Mouse (Mus musculus): ENCODE data around the gene Osbpl3. TPM values are rescaled to one million over a fixed set of nuclear protein-coding genes. Genes with fewer than 3 reads are reported as not detected.

Gene Osbpl3
- total RNA-seq, 2 experiments from 2014 or later: 5.0 to 5.8 TPM

DNA sequence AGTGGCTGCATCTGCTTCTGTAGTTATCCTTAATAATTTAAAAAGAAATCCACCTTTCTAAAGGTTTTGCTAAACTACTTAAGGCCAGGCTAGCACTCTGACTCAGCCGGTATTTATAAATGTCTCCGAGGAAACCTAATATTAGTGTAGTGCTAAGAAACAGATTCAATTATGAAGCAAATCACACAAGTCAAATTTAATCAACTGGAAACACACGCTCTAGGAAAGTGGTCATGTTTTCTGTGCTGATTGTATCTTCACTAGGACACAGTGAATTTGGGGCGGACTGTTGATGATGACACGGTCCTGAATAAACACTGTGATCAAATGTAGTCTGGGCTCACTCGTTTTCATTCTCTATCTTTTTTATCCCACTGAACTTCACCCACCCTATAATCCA, 40.6 kb downstream of the Osbpl3 start:
- intact Hi-C loops (cut with DNase I; ENCODE audit: low total_unique reads): no loop called here

GRCm38 (mm10) chr6:50414547-50414946, 41.5 kb downstream of the Osbpl3 start:
- intact Hi-C loops (cut with DNase I; ENCODE audit: low total_unique reads): no loop called here
- DNase-seq: no peak

More for the DNA sequence above, 40.6 kb downstream of the Osbpl3 start:
- DNase-seq: no peak

- no peak for DNase-seq
- intact Hi-C loops (cut with DNase I; ENCODE audit: low total_unique reads): no loop called here
These were observed 42.6 kb downstream of the Osbpl3 start for GRCm38 (mm10) chr6:50413381-50413780.

DNA sequence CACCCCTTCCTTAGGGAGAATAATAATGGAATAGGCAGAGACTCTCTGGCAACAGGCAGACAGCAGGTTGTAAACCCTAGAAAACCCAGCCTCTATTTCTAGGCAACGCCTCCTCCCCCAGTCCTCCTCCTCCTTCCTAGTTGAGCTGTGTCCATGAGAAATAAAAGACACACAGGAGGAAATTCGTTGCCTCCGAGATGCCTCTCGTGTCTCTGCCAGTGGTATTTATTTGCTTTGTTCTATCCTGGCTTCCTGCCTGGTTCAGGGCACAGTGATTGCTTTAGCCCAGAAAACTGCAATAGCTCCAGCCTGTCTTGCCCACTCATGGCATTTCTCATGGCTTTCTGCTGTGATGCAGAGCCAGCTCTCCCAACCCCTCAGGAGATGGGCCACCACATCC, 43.8 kb downstream of the Osbpl3 start:
- DNase-seq: no peak
- intact Hi-C loops (cut with DNase I; ENCODE audit: low total_unique reads): no loop called here

DNA sequence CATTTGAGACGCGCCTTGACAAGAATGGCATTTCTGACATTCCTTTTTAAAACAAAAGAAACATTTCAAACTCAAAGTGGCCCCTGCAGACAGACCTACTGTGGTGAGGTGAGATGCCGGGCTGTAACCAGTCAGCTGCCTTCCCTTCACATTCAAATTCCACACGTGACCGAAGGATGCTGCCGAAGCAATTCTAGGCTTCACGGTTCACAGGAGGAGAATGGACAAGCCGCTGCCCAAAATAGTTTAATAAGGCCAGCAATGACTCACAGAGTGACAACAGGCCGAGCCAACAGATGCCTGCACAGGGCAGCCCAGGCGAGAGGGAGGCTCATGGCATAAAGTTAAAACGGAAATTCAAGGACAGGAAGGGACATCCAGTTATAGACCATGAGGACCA, 51.3 kb downstream of the Osbpl3 start:
- intact Hi-C loops (cut with DNase I; ENCODE audit: low total_unique reads): no loop called here
- peak; percentile 35 for DNase-seq

DNA sequence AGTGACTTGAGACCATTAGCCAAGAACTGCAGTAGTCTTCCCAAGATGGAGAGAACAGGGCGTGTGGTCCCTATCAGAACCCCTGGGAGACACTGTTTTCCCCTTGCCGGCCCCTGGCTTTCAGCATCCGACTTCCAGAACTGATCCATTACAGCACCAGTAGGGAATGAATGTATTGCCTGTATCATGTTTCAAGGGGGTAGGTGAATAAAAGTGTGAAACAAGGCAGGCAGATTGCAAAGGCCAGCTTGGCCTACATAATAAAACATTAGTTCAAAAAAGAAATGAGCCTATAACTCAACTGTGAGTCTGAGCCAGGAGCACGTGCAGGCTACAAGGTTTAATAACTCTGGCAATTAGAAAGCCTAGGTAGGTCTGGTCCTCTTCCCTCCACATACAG, 52.5 kb downstream of the Osbpl3 start:
- no peak for DNase-seq
- intact Hi-C loops (cut with DNase I; ENCODE audit: low total_unique reads): no loop called here

DNA sequence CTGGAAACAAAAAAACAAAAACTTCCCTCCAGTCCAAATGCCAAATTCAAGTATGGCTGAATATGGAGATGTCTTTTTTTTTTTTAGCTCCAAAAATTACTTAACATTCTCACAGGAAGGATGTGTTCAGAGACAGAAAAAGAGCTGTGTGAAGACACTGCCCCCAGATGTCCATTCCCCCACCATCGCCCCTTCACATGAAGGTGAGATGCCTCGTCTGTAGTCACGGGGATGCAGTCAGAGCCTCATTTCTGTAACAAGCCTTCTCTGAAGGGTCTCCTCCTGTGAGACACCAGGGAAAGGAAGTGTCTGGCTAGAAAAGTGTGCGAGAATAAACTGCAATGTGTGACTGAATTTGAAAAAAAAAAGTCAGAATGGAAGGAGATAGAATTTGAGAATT, 53.1 kb downstream of the Osbpl3 start:
- intact Hi-C loops (cut with DNase I; ENCODE audit: low total_unique reads): no loop called here
- no peak for DNase-seq

DNA sequence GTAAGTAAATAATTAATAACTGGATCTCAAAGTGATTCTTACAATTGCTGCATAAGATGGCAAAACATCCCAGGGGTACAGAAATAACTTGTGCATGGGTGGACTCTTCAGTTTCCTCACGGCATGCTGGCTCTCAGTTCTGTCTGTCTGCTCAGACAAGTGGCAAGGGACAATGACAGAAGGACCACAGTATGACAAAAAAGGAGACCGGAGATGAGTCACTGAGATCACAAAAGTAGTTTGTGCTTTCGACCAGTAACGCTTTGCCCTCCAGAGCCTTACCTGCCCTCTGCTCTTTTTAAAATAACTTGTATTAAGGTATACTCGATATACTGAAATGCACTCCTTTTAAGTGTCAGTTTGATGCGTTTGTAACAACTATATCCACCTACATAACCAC, 55.8 kb downstream of the Osbpl3 start:
- no peak for DNase-seq
- intact Hi-C loops (cut with DNase I; ENCODE audit: low total_unique reads): no loop called here

DNA sequence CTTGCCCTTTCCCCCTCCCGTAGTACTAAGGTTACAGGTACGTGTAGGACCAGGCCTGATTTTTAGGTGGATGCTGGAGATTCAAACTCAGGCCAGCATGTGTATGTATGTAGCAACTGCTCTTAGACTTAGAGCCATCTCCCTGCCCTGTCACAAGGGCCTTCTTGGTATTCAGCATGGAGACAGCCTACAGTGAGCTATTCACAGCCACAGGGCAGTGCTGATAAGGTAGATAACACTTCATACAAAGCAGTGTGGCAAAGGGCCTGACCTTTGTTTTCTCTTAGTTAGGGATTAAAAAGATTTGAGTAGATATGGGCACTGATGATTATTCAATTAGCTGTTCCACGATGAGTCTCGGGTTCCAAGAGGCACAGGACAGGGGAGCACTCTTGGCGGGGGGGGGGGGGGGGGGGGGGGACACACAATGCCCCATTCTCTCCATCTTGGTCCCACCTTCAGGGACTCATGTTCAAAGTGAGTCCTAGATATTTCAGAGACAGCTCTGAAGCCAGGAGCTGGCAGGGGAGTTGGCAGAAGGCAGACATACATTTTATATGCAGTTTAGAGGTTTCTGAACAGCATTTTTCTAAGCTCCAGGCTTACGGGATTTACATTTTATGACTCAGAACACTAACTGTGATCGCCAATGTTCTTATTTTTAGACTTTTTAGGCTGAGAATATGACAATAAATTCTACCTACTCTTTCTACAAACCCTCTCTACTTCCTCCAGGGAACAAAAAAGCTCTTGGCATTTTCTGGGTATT, 56.4 kb downstream of the Osbpl3 start:
- DNase-seq: no peak
- intact Hi-C loops (cut with DNase I; ENCODE audit: low total_unique reads): no loop called here

GRCm38 (mm10) chr6:50398324-50398723, 57.7 kb downstream of the Osbpl3 start:
- intact Hi-C loops (cut with DNase I; ENCODE audit: low total_unique reads): no loop called here
- no peak for DNase-seq

DNA sequence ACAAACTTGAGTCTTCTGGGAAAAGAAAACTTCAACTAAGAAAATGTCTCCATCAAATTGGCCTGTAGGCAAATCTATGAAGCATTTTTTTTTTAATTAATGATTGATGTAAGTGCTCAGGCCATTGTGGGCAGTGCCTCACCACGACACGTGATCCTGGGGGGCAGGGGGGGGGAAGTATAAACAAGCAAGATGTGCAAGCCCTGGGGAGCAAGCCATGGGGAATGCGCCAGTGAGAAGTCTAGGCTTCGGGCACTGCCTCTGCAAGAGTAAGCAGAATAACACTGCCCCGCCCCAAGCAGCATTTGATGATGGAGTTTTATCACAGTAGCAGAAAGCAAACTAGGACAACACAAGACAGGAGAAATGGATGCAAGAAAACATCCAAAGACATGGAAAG, 58.9 kb downstream of the Osbpl3 start:
- intact Hi-C loops (cut with DNase I; ENCODE audit: low total_unique reads): no loop called here
- no peak for DNase-seq

GRCm38 (mm10) chr6:50395641-50396312, 60.2 kb downstream of the Osbpl3 start:
- no peak for DNase-seq
- intact Hi-C loops (cut with DNase I; ENCODE audit: low total_unique reads): no loop called here

- intact Hi-C loops (cut with DNase I; ENCODE audit: low total_unique reads): no loop called here
- no peak for DNase-seq
These were observed 61.6 kb downstream of the Osbpl3 start for GRCm38 (mm10) chr6:50394432-50394831.

DNA sequence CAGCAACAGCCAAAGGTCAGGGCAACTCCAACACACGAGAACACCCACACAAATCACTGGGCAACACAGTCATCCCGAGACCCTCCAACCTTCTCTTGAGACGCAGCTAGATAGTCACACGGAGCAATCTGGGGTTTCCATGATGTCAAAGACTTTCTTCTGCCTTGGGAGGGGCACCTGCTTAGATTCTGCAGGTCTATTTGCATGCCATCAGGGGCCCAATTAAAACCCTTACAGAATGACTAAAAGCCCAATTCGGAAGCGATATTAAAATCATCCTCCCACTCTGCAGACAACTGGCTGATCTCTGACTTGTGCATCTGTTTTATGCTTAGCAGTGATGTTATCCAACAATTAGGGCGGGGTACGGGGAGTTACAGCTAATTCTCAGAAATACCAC, 62.0 kb downstream of the Osbpl3 start:
- DNase-seq: no peak
- intact Hi-C loops (cut with DNase I; ENCODE audit: low total_unique reads): no loop called here

- intact Hi-C loops (cut with DNase I; ENCODE audit: low total_unique reads): no loop called here
- DNase-seq: no peak
These were observed 64.0 kb downstream of the Osbpl3 start for GRCm38 (mm10) chr6:50391951-50392350.

GRCm38 (mm10) chr6:50390313-50390712, 65.7 kb downstream of the Osbpl3 start:
- no peak for DNase-seq
- intact Hi-C loops (cut with DNase I; ENCODE audit: low total_unique reads): no loop called here

GRCm38 (mm10) chr6:50387629-50388028, 68.4 kb downstream of the Osbpl3 start:
- intact Hi-C loops (cut with DNase I; ENCODE audit: low total_unique reads): no loop called here

GRCm38 (mm10) chr6:50386497-50386896, 69.5 kb downstream of the Osbpl3 start:
- intact Hi-C loops (cut with DNase I; ENCODE audit: low total_unique reads): no loop called here
- no peak for DNase-seq

More at GRCm38 (mm10) chr6:50387629-50388028, 68.4 kb downstream of the Osbpl3 start:
- DNase-seq: no peak

GRCm38 (mm10) chr6:50385451-50386013, 70.5 kb downstream of the Osbpl3 start:
- intact Hi-C loops (cut with DNase I; ENCODE audit: low total_unique reads): no loop called here
- no peak for DNase-seq

DNA sequence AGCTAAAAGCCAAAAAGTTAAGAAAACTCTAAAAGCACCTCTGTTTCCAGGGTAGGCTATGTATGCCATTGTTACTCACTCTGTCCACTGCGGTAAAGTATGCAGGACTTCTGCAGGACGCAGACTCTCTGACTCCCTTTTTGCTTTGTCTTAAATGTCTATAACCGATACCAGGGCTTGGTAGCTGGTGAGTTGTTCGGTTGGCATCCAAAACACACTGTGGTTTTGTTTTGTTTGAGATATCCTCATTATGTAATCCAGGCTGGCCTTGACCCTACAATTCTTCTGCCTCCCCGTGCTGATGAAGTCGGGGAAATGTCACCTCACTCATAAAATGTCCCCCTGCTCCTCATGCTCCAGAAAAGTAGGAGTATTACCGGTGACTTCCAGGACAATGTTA, 73.3 kb downstream of the Osbpl3 start:
- DNase-seq: no peak
- intact Hi-C loops (cut with DNase I; ENCODE audit: low total_unique reads): no loop called here

GRCm38 (mm10) chr6:50382196-50382595, 73.8 kb downstream of the Osbpl3 start:
- intact Hi-C loops (cut with DNase I; ENCODE audit: low total_unique reads): no loop called here
- DNase-seq: no peak

Measured in gastrocnemius, postnatal 14 days (tissue).